9 mouse cellular contexts compared by ENCODE assay signal in the genomic region with DNA sequence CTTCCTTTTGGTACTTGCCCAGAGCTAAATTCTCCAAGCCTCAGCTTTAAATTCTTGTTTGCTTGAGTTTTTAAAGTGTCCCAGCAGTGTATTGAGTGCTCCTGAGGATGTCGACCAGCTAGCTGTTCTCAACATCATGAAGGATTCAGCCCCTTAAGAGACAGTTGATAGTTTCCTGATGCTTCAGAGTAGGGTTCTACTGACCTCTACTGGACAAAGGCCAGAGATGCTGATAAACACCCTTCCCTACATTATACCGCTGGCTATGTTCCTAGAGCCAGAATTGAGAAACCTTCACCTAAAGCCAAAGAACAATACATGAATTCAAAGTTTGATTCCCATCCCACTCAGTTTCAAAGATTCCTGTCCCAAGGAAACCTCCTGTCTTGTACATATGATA. TPM values are rescaled to one million over a fixed set of nuclear protein-coding genes. Genes with fewer than 3 reads are reported as not detected.
DNase-seq lines count a peak whose midpoint lies in the region; ATAC-seq lines count a peak whose summit lies in the region.
"Had no signal": no experiment of that assay in that cellular context is flagged by ENCODE, and none has a peak within 500 bp of the region (broad histone marks: within the 10 kb centered on the region; RNA-seq: fewer than 3 reads in every experiment).

No protein-coding gene starts in this region.

- H3K27ac ChIP-seq in heart, embryonic 12.5 days (ENCODE audit: poor library complexity, severe bottlenecking), result no peak overlapping the region
- H3K27ac ChIP-seq in forebrain, embryonic 15.5 days (replicated peaks), result no peak overlapping the region
- H3K27ac ChIP-seq: stomach, embryonic 15.5 days had no signal

- H3K4me1 ChIP-seq in heart, embryonic 12.5 days (replicated peaks), result no peaks in the 10 kb centered on the region
- no peaks in the 10 kb centered on the region for H3K4me1 ChIP-seq in forebrain, embryonic 15.5 days
- H3K4me1 ChIP-seq: stomach, embryonic 15.5 days had no signal

- no peaks in the 10 kb centered on the region for H3K27me3 ChIP-seq in heart, embryonic 12.5 days (replicated peaks)
- no peaks in the 10 kb centered on the region for H3K27me3 ChIP-seq in forebrain, embryonic 15.5 days
- H3K27me3 ChIP-seq: stomach, embryonic 15.5 days had no signal

- no peaks in the 10 kb centered on the region for H3K36me3 ChIP-seq in heart, embryonic 12.5 days
- no peaks in the 10 kb centered on the region for H3K36me3 ChIP-seq in forebrain, embryonic 15.5 days
- H3K36me3 ChIP-seq: stomach, embryonic 15.5 days had no signal

- DNase-seq in heart, adult 8-10 months (ENCODE audit: low spot score), result peak; percentile 31
- DNase-seq in A20 (ENCODE audit: low read depth, low spot score), result peak; percentile 49
- peak; percentile 12 for DNase-seq in T-cell, adult 2 months (ENCODE audit: low spot score)
- DNase-seq in right cerebral cortex, postnatal 4 days, result no peak
- DNase-seq in urinary bladder, postnatal 25 days (ENCODE audit: low spot score), result no peak

- no peak overlapping the region for H3K4me3 ChIP-seq in heart, embryonic 12.5 days
- no peak overlapping the region for H3K4me3 ChIP-seq in forebrain, embryonic 15.5 days
- H3K4me3 ChIP-seq: stomach, embryonic 15.5 days had no signal

- no peaks in the 10 kb centered on the region for H3K9me3 ChIP-seq in heart, embryonic 12.5 days (replicated peaks)
- no peaks in the 10 kb centered on the region for H3K9me3 ChIP-seq in forebrain, embryonic 15.5 days
- H3K9me3 ChIP-seq: stomach, embryonic 15.5 days had no signal

- WGBS in heart, embryonic 12.5 days, result 32% methylated on average over 2 of the region's 2 CpGs
- 42% methylated on average over 2 of the region's 2 CpGs for WGBS in forebrain, embryonic 15.5 days

- ATAC-seq in heart, embryonic 12.5 days (ENCODE audit: insufficient number of reproducible peaks, low FRiP score), result no peak
- 0 out of 2 replicates have a peak, but pooled peaks have one; percentile 64 for ATAC-seq in forebrain, embryonic 15.5 days (replicated peaks)
- ATAC-seq in megakaryocyte, adult 5-6 weeks (ENCODE audit: poor library complexity, severe bottlenecking), result peak; percentile 94

- H3K4me2 ChIP-seq in heart, embryonic 12.5 days, result no peak overlapping the region
- no peak overlapping the region for H3K4me2 ChIP-seq in forebrain, embryonic 15.5 days (replicated peaks)
- H3K4me2 ChIP-seq: stomach, embryonic 15.5 days had no signal

- H3K9ac ChIP-seq in heart, embryonic 12.5 days, result no peak overlapping the region
- H3K9ac ChIP-seq in forebrain, embryonic 15.5 days (replicated peaks), result no peak overlapping the region
- H3K9ac ChIP-seq: stomach, embryonic 15.5 days had no signal

RNA-seq across cellular contexts. Expression of a gene that starts 23.0 kb away (rescaled TPM):
- total RNA-seq in heart, adult 8-10 months (2022), result 1 to 10 TPM in 1 of 4 experiments, under 1 TPM in 3; 0.44 to 1.5 (median 0.63) TPM
- 0.19 and 0.26 TPM in 2 replicates for polyA plus RNA-seq in heart, embryonic 12.5 days (2016; fragmentation: Nextera tagmentation; extraction: Ambion mirVana)
- polyA plus RNA-seq in forebrain, embryonic 15.5 days (2015; fragmentation: Nextera tagmentation; extraction: Ambion mirVana), result 0.29 and 0.40 TPM in 2 replicates
- 0.66 and 1.5 TPM in 2 replicates for total RNA-seq in megakaryocyte, adult 5-6 weeks (2015)
- 0.15 and 0.81 TPM in 2 replicates for total RNA-seq in megakaryocyte, adult 5-6 weeks (2017)

RNA-seq across cellular contexts. Expression of a gene that starts 46.3 kb away (rescaled TPM):
- total RNA-seq in heart, adult 8-10 months (2022), result 10 to 100 TPM in 3 of 4 experiments, 1 to 10 TPM in 1; 6.4 to 11.5 (median 11.1) TPM
- polyA plus RNA-seq in heart, embryonic 12.5 days (2016; fragmentation: Nextera tagmentation; extraction: Ambion mirVana), result 46.9 and 52.8 TPM in 2 replicates
- polyA plus RNA-seq in forebrain, embryonic 15.5 days (2015; fragmentation: Nextera tagmentation; extraction: Ambion mirVana), result 55.8 and 57.2 TPM in 2 replicates
- 25.4 and 30.4 TPM in 2 replicates for total RNA-seq in megakaryocyte, adult 5-6 weeks (2015)
- total RNA-seq in megakaryocyte, adult 5-6 weeks (2017), result 22.5 and 37.1 TPM in 2 replicates

Comparison
In these comparisons a context has a peak if more than half of its experiments do, and no peak if none do; other contexts are left out.
1. DNase-seq: peak in heart, adult 8-10 months (single experiment), A20 (single experiment) and T-cell, adult 2 months (single experiment); none in right cerebral cortex, postnatal 4 days (single experiment) and urinary bladder, postnatal 25 days (single experiment).